Comparison of ENCODE assay signal across 8 mouse cellular contexts in the genomic region with DNA sequence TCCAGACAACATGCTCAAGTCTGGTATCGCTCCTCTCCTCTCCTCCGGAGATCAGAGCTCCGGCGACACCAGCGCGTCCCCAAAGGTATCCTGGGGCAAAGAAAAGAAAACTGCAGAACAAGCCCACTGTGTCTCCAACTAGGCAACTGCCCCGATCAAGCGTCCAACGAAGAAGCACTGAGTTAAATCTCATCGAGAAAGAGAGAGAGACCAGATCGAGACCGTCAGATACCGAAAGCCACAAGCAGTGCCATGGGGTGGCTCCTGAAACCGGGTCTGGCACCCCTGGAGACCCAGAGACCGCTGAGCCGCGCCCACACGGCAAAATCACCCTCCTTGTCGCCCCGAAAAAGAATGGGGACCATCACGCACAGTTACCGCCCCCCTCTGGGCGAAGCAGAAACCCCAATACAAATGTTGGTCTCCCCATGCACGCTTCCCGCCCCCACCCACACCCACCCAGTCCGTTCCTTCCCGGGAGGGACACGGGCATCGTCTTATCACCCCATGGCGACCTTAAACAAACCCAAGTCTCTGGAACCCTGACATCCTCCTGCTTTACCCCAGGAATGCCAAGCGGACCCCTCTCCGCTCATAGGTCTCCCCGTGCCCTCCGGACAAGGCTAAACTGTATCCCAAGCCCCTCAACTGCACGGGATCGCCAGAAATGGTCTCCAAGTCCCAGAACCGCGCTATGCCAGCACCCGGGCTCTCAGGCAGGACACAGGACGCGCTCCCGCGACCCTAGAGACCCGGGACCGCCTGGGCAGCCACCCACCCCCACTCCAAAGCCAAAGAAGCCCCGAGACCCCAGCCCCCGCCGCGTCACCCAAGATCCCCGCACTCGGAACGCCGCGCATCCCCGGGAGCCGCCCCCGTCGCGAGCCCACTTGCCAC. TPM values are rescaled to one million over a fixed set of nuclear protein-coding genes. Genes with fewer than 3 reads are reported as not detected.
DNase-seq lines count a peak whose midpoint lies in the region; ATAC-seq and TF ChIP-seq lines count a peak whose summit lies in the region.

No protein-coding gene starts in this region.

- peaks cover 27% of the 10 kb centered on the region for H3K27me3 ChIP-seq in erythroblast, embryonic 14.5 days (ENCODE audit: control insufficient read depth)
- H3K27me3 ChIP-seq in cerebellum, adult 2 months (ENCODE audit: control insufficient read depth, insufficient read depth, low read length) = no peaks in the 10 kb centered on the region
- H3K27me3 ChIP-seq in hindbrain, embryonic 14.5 days (ENCODE audit: control insufficient read depth, insufficient read depth, low read length) = 0 out of 2 replicates have a peak, but pooled peaks cover 3% of the 10 kb centered on the region

- H3K9me3 ChIP-seq in erythroblast, embryonic 14.5 days (ENCODE audit: control insufficient read depth, low read length) = no peaks in the 10 kb centered on the region
- no peaks in the 10 kb centered on the region for H3K9me3 ChIP-seq in hindbrain, embryonic 14.5 days (ENCODE audit: control insufficient read depth, low read length)

- peak overlapping the region; percentile 87 for H3K27ac ChIP-seq in cerebellum, adult 2 months (ENCODE audit: insufficient read depth, low read length)
- H3K27ac ChIP-seq in hindbrain, embryonic 14.5 days = peak overlapping the region; percentile 93

- H3K4me1 ChIP-seq in erythroblast, embryonic 14.5 days (ENCODE audit: control insufficient read depth) = peaks cover 27% of the 10 kb centered on the region
- H3K4me1 ChIP-seq in cerebellum, adult 2 months (ENCODE audit: control insufficient read depth, insufficient read depth, low read length) = peaks cover 18% of the 10 kb centered on the region
- H3K4me1 ChIP-seq in hindbrain, embryonic 14.5 days (replicated peaks; ENCODE audit: control insufficient read depth, insufficient read depth, low read length) = peaks cover 24% of the 10 kb centered on the region; the same call in 1 of the 2 replicates

- TF ChIP-seq POLR2A in cerebellum, adult 2 months (IDR thresholded peaks at IDR 0.05; ENCODE audit: borderline replicate concordance, insufficient read depth, low read length) = no peak

- no peak for ATAC-seq in erythroblast, adult 5-6 weeks (replicated peaks; ENCODE audit: low FRiP score, poor library complexity, severe bottlenecking)
- peak; percentile 36 for ATAC-seq in hindbrain, embryonic 14.5 days (ENCODE audit: low FRiP score)

- DNase-seq in cerebellum, adult 2 months = peak; percentile 47 to 66
- peak; percentile 39 to 46 for DNase-seq in frontal cortex, postnatal 36 days (ENCODE audit: low spot score in 2 of 2)
- DNase-seq in hindbrain, embryonic 14.5 days (ENCODE audit: low spot score) = no peak
- DNase-seq in left cerebral cortex, adult 8-10 months (ENCODE audit: low spot score in 2 of 2) = peak; percentile 28 to 40
- DNase-seq in lung, postnatal 4 days = peak; percentile 32 to 49
- peak; percentile 33 to 56 for DNase-seq in spleen, adult 18-20 months

- peak overlapping the region; percentile 82 for H3K4me3 ChIP-seq in erythroblast, embryonic 14.5 days (replicated peaks)
- H3K4me3 ChIP-seq in cerebellum, adult 2 months (replicated peaks; ENCODE audit: insufficient read depth, low read depth, low read length) = peak overlapping the region; percentile 99
- H3K4me3 ChIP-seq in hindbrain, embryonic 14.5 days (replicated peaks; ENCODE audit: low read length) = peak overlapping the region; percentile 83

- H3K36me3 ChIP-seq in erythroblast, embryonic 14.5 days (ENCODE audit: control insufficient read depth) = no peaks in the 10 kb centered on the region
- no peaks in the 10 kb centered on the region for H3K36me3 ChIP-seq in hindbrain, embryonic 14.5 days (replicated peaks; ENCODE audit: control insufficient read depth, insufficient read depth)

- peak overlapping the region; percentile 87 for H3K9ac ChIP-seq in hindbrain, embryonic 14.5 days

- H3K4me2 ChIP-seq in hindbrain, embryonic 14.5 days (replicated peaks) = peak overlapping the region; percentile 70

- under 1% methylated on average over 59 of the region's 59 CpGs for WGBS in cerebellum, adult 2 months
- WGBS in hindbrain, embryonic 14.5 days = under 1% methylated on average over 58 of the region's 59 CpGs

- TF ChIP-seq CTCF in cerebellum, adult 2 months (IDR thresholded peaks at IDR 0.05; ENCODE audit: borderline replicate concordance, insufficient read depth, low read depth, low read length) = peak; percentile 32; the same call in 1 of the 2 replicates

RNA-seq across cellular contexts. Expression of a gene that starts 0.7 kb away (rescaled TPM):
- 0.01 TPM in 1 of 2 replicates, not detected in the other for polyA plus RNA-seq in erythroblast, embryonic 14.5 days (2012)
- total RNA-seq in erythroblast, adult 5-6 weeks (2015; ENCODE audit: low replicate concordance) = 0.38 and 7.1 TPM in 2 replicates
- total RNA-seq in erythroblast, adult 5-6 weeks (2017; ENCODE audit: low replicate concordance) = 2.2 and 4.3 TPM in 2 replicates
- 17.8 and 20.4 TPM in 2 replicates for polyA plus RNA-seq in cerebellum, adult 2 months (2012; rRNA removed)
- 23.5 and 27.5 TPM in 2 replicates for polyA plus RNA-seq in hindbrain, embryonic 14.5 days (2014; fragmentation: Nextera tagmentation; extraction: Ambion mirVana)
- 10 to 100 TPM; 39.0 to 44.3 (median 41.3) TPM for total RNA-seq in left cerebral cortex, adult 8-10 months (2022)

Comparison
In these comparisons a context has a peak if more than half of its experiments do, and no peak if none do; other contexts are left out.
1. RNA of a gene that starts 0.7 kb away (polyA plus RNA-seq): 23.5 to 27.5 TPM in hindbrain, embryonic 14.5 days and 17.8 to 20.4 TPM in cerebellum, adult 2 months; 0.01 TPM in erythroblast, embryonic 14.5 days; every median in the first group is over 10 times any median in the second.
2. Peak in every context shown above with its lines, with median percentiles within 50 percentile points of each other: H3K4me3 ChIP-seq.